Comparison of ENCODE assay signal across 21 mouse cellular contexts in genomic region chr11:62934795-62935514, GRCm38 (mm10). TPM values are rescaled to one million over a fixed set of nuclear protein-coding genes. Genes with fewer than 3 reads are reported as not detected.
DNase-seq lines count a peak whose midpoint lies in the region; ATAC-seq and TF ChIP-seq lines count a peak whose summit lies in the region.
"Had no signal": no experiment of that assay in that cellular context is flagged by ENCODE, and none has a peak within 500 bp of the region (broad histone marks: within the 10 kb centered on the region; RNA-seq: fewer than 3 reads in every experiment).

No protein-coding gene starts in this region.

- TF ChIP-seq EP300 in liver, postnatal 0 days (IDR thresholded peaks at IDR 0.05; ENCODE audit: low read depth): no peak

- peaks cover 5% of the 10 kb centered on the region for H3K4me1 ChIP-seq in liver, postnatal 0 days (ENCODE audit: insufficient read depth)
- H3K4me1 ChIP-seq in brown adipose tissue, adult 24 weeks (ENCODE audit: control insufficient read depth, insufficient read depth, insufficient read length, low read length): 0 out of 2 replicates have a peak, but pooled peaks cover 2% of the 10 kb centered on the region
- H3K4me1 ChIP-seq: embryonic facial prominence, embryonic 13.5 days; limb, embryonic 15.5 days; midbrain, embryonic 12.5 days; neural tube, embryonic 13.5 days had no signal

- DNase-seq in gastrocnemius, adult 2 months: peak; percentile 63
- no peak for DNase-seq in gastrocnemius, adult 8-10 months (ENCODE audit: low spot score in 2 of 2)
- peak; percentile 43 for DNase-seq in liver, postnatal 0 days
- no peak for DNase-seq in liver
- DNase-seq in heart, postnatal 14 days: peak; percentile 38 to 50
- DNase-seq in thymus, postnatal 4 days: no peak
- DNase-seq: cerebellum, adult 9-11 months; forebrain, postnatal 0 days; thymus, postnatal 14 days had no signal

- H3K4me2 ChIP-seq in liver, postnatal 0 days (ENCODE audit: low read depth, low read length): no peak overlapping the region
- H3K4me2 ChIP-seq: embryonic facial prominence, embryonic 13.5 days; limb, embryonic 15.5 days; midbrain, embryonic 12.5 days; neural tube, embryonic 13.5 days had no signal

- no peak overlapping the region for H3K4me3 ChIP-seq in gastrocnemius, adult 2 months
- H3K4me3 ChIP-seq in liver, postnatal 0 days (ENCODE audit: low read depth, low read length): no peak overlapping the region
- H3K4me3 ChIP-seq in brown adipose tissue, adult 24 weeks (ENCODE audit: insufficient read depth, low read depth, low read length): no peak overlapping the region
- H3K4me3 ChIP-seq: embryonic facial prominence, embryonic 13.5 days; limb, embryonic 15.5 days; midbrain, embryonic 12.5 days; neural tube, embryonic 13.5 days had no signal

- intact Hi-C loops in gastrocnemius, adult 2 months (cut with DNase I): no loop called here
- intact Hi-C loops in heart, postnatal 14 days (cut with DNase I): loop anchor here (5.0 kb wide), 1 partner anchor 42 kb away; no protein-coding TSS in a partner anchor

- TF ChIP-seq CTCF in gastrocnemius, adult 2 months (IDR thresholded peaks at IDR 0.05): no peak
- no peak for TF ChIP-seq CTCF in liver, postnatal 0 days (IDR thresholded peaks at IDR 0.05; ENCODE audit: low read depth)

- no peaks in the 10 kb centered on the region for H3K9me3 ChIP-seq in liver, postnatal 0 days (ENCODE audit: low read length)
- H3K9me3 ChIP-seq: embryonic facial prominence, embryonic 13.5 days; limb, embryonic 15.5 days; midbrain, embryonic 12.5 days; neural tube, embryonic 13.5 days had no signal

- H3K9ac ChIP-seq in liver, postnatal 0 days (replicated peaks): no peak overlapping the region
- H3K9ac ChIP-seq: embryonic facial prominence, embryonic 13.5 days; forebrain, postnatal 0 days; limb, embryonic 15.5 days; midbrain, embryonic 12.5 days; neural tube, embryonic 13.5 days had no signal

- H3K27ac ChIP-seq in gastrocnemius, adult 2 months: peak overlapping the region; percentile 71
- H3K27ac ChIP-seq in liver, postnatal 0 days (ENCODE audit: low read depth): no peak overlapping the region
- H3K27ac ChIP-seq in brown adipose tissue, adult 24 weeks (replicated peaks; ENCODE audit: low read depth, low read length): peak overlapping the region; percentile 54
- H3K27ac ChIP-seq: embryonic facial prominence, embryonic 13.5 days; limb, embryonic 15.5 days; midbrain, embryonic 12.5 days; neural tube, embryonic 13.5 days had no signal

- H3K36me3 ChIP-seq in liver, postnatal 0 days (replicated peaks; ENCODE audit: insufficient read depth, low read length): no peaks in the 10 kb centered on the region
- H3K36me3 ChIP-seq: embryonic facial prominence, embryonic 13.5 days; limb, embryonic 15.5 days; midbrain, embryonic 12.5 days; neural tube, embryonic 13.5 days had no signal

- peak; percentile 93 for ATAC-seq in liver, postnatal 0 days
- no peak for ATAC-seq in inflammation-experienced regulatory T-cells, adult 6 months
- ATAC-seq: forebrain, postnatal 0 days had no signal

- 56% methylated on average over 11 of the region's 11 CpGs for WGBS in liver, postnatal 0 days (ENCODE audit: insufficient replicate concordance)

- no peaks in the 10 kb centered on the region for H3K27me3 ChIP-seq in liver, postnatal 0 days (ENCODE audit: insufficient read depth, low read length)
- H3K27me3 ChIP-seq: embryonic facial prominence, embryonic 13.5 days; limb, embryonic 15.5 days; midbrain, embryonic 12.5 days; neural tube, embryonic 13.5 days had no signal

RNA-seq across cellular contexts. Expression of gene Cdrt4, which starts 16.0 kb away (rescaled TPM):
- not detected for total RNA-seq in gastrocnemius, adult 2 months (2021)
- not detected for total RNA-seq in gastrocnemius, adult 8-10 months (2022)
- polyA plus RNA-seq in liver, postnatal 0 days (2015; fragmentation: Nextera tagmentation; extraction: Ambion mirVana): not detected in 2 replicates
- not detected in 2 replicates for polyA plus RNA-seq in brown adipose tissue, adult 24 weeks (2012; ENCODE audit: insufficient read depth, insufficient read length, missing spikeins)
- not detected for total RNA-seq in heart, postnatal 14 days (2021)
- polyA plus RNA-seq in inflammation-experienced regulatory T-cells, adult 6 months (2017; shearing (Covaris generic)): not detected
- total RNA-seq: forebrain, postnatal 0 days; gastrocnemius, postnatal 36 days; hematopoietic stem cell, adult 5-6 weeks; left cerebral cortex, postnatal 25 days had no signal
- polyA plus RNA-seq: C2C12; forebrain, postnatal 0 days; kidney, embryonic 14.5 days; large intestine, adult 2 months; midbrain, embryonic 12.5 days; neural tube, embryonic 13.5 days had no signal

RNA-seq across cellular contexts. Expression of gene Tvp23b, which starts 55.7 kb away (rescaled TPM):
- 1 to 10 TPM; 4.5 to 7.6 TPM for total RNA-seq in gastrocnemius, adult 2 months (2021)
- total RNA-seq in gastrocnemius, adult 8-10 months (2022): 1 to 10 TPM; 3.5 to 6.2 (median 5.3) TPM
- 29.1 and 29.4 TPM in 2 replicates for polyA plus RNA-seq in liver, postnatal 0 days (2015; fragmentation: Nextera tagmentation; extraction: Ambion mirVana)
- 16.4 and 28.5 TPM in 2 replicates for polyA plus RNA-seq in brown adipose tissue, adult 24 weeks (2012; ENCODE audit: insufficient read depth, insufficient read length, missing spikeins)
- 10 to 100 TPM; 18.5 to 19.2 TPM for total RNA-seq in heart, postnatal 14 days (2021)
- polyA plus RNA-seq in inflammation-experienced regulatory T-cells, adult 6 months (2017; shearing (Covaris generic)): 10 to 100 TPM; 57.5 to 81.6 (median 63.6) TPM

Comparison
In these comparisons a context has a peak if more than half of its experiments do, and no peak if none do; other contexts are left out.
1. DNase-seq: peak in gastrocnemius, adult 2 months (single experiment), liver, postnatal 0 days (single experiment) and heart, postnatal 14 days (2 of 2); none in gastrocnemius, adult 8-10 months (0 of 2), liver (single experiment) and thymus, postnatal 4 days (single experiment).